Mouse (Mus musculus) skeletal muscle tissue, postnatal 0 days (tissue): ENCODE measurements around the gene Idi1. TPM values are rescaled to one million over a fixed set of nuclear protein-coding genes. Genes with fewer than 3 reads are reported as not detected.

ENCODE experiments used
- microRNA-seq, 2 experiments: library from miRNA; unstranded; fragments of <30 nt; microRNA quantifications; one replicate each; pipeline ENCODE4; 2016
- polyA plus RNA-seq: library from polyadenylated mRNA; unstranded; fragments of >200 nt; fragmentation: Nextera tagmentation; extraction: Ambion mirVana; gene quantifications from 2 replicates; pipeline ENCODE4 v1.2.1, GENCODE M21; 2015

Gene Idi1
- polyA plus RNA-seq = 10.4 and 16.9 TPM in 2 replicates

GRCm38 (mm10) chr13:8885445-8886184 is at the start of gene Idi1:
TSS of gene Idi1 (plus strand) at chr13:8885501.

GRCm38 (mm10) chr13:8871314-8871962 is 13.9 kb upstream of the Idi1 start, which contains the start of gene Wdr37:
TSS of gene Wdr37 (minus strand) at chr13:8871909.

Small RNAs within 50 kb of the gene (microRNA-seq; reads per million reads assigned to microRNA genes)
- 0 reads per million in 2 experiments for gene Gm22750

Other genes starting within 250 kb of the Idi1 start
- 9.6 and 12.2 TPM in 2 replicates for gene Wdr37, start 13.6 kb upstream of the Idi1 start, polyA plus RNA-seq
- gene Gm9745, start 62.7 kb downstream of the Idi1 start, polyA plus RNA-seq = not detected in 2 replicates
- not detected in 2 replicates for gene Idi2, start 67.4 kb downstream of the Idi1 start, polyA plus RNA-seq
- 40.4 and 42.1 TPM in 2 replicates for gene Gtpbp4, start 110.6 kb downstream of the Idi1 start, polyA plus RNA-seq
- gene Larp4b, start 208.4 kb downstream of the Idi1 start, polyA plus RNA-seq = 19.0 and 22.5 TPM in 2 replicates